Mouse (Mus musculus): ENCODE measurements around the gene Arsb. TPM values are rescaled to one million over a fixed set of nuclear protein-coding genes. Genes with fewer than 3 reads are reported as not detected.
A peak's percentile ranks its signal among the peaks of the same experiment; 100 is the strongest.

Gene Arsb
- total and polyA plus RNA-seq, 2 experiments: 7.3 to 19.1 TPM

DNA sequence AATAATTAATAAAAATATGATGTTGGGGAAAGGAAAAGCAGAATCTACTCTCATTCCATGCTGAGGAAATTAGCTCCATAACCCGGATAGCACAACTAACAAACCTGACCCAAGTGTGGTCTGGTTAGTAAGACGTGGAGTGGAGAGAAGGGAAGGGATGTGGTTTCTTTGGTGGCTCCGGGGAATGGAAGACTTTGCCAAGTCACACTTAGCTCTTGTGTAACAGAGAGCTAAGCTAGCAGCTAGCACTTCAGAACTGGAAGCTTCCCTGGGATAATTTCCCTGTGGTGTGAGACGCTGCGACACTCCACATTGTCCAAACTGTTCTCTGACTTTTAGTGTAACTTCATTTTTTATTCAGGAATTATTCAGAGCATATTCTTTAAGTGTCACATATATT, 198.7 kb downstream of the Arsb start:
- H3K4me3 ChIP-seq (ENCODE audit: insufficient read depth, low read depth, low read length): no peak overlapping the region
- no peaks in the 10 kb centered on the region for H3K79me2 ChIP-seq (ENCODE audit: control insufficient read depth, insufficient read depth, low read length)
- 0 out of 2 replicates have a peak, but pooled peaks cover 3% of the 10 kb centered on the region for H3K27me3 ChIP-seq (ENCODE audit: control insufficient read depth, insufficient read depth, low read length)
- 89% methylated on average over 5 of the region's 5 CpGs for WGBS
- H3K27ac ChIP-seq (replicated peaks; ENCODE audit: insufficient read depth, low read depth, low read length): no peak overlapping the region
- H3K36me3 ChIP-seq (ENCODE audit: control insufficient read depth, insufficient read depth, low read length): no peaks in the 10 kb centered on the region
- TF ChIP-seq CTCF (IDR thresholded peaks at IDR 0.05; ENCODE audit: low read depth, low read length): no peak
- TF ChIP-seq POLR2A (IDR thresholded peaks at IDR 0.05; ENCODE audit: extremely low read depth, insufficient read depth, low read length): no peak
- no peaks in the 10 kb centered on the region for H3K4me1 ChIP-seq (ENCODE audit: control insufficient read depth, insufficient read depth, low read length)
- no peak overlapping the region for H3K9ac ChIP-seq (ENCODE audit: low read depth, low read length)
- no peak for DNase-seq (ENCODE audit: extremely low read depth, low read depth, low spot score)

DNA sequence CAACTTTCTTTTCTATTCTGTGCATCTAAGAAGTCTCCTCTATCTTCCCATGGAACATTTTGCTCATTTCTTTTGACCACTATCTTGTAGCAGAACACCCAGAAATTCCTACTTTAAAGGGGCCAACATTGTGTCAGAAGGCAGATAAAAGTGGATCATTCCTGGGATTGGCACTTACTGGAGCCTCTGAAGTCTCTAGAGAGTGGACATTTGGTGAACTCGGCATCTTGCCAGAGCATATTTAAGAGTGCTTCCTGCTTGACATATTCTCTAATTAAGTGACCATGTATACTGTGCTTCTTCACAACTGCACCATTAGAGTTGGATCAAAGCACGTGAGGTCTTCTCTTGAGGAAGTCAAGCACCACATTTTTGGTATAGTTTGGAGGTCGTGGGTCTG, 201.0 kb downstream of the Arsb start:
- H3K9ac ChIP-seq (ENCODE audit: low read depth, low read length): no peak overlapping the region
- H3K4me1 ChIP-seq (ENCODE audit: control insufficient read depth, insufficient read depth, low read length): no peaks in the 10 kb centered on the region
- 69% methylated on average over 3 of the region's 3 CpGs for WGBS
- no peaks in the 10 kb centered on the region for H3K79me2 ChIP-seq (ENCODE audit: control insufficient read depth, insufficient read depth, low read length)
- no peak for DNase-seq (ENCODE audit: extremely low read depth, low read depth, low spot score)
- no peak for TF ChIP-seq POLR2A (IDR thresholded peaks at IDR 0.05; ENCODE audit: extremely low read depth, insufficient read depth, low read length)
- no peak for TF ChIP-seq CTCF (IDR thresholded peaks at IDR 0.05; ENCODE audit: low read depth, low read length)
- no peaks in the 10 kb centered on the region for H3K36me3 ChIP-seq (ENCODE audit: control insufficient read depth, insufficient read depth, low read length)
- H3K27ac ChIP-seq (replicated peaks; ENCODE audit: insufficient read depth, low read depth, low read length): no peak overlapping the region
- H3K4me3 ChIP-seq (ENCODE audit: insufficient read depth, low read depth, low read length): no peak overlapping the region
- H3K27me3 ChIP-seq (ENCODE audit: control insufficient read depth, insufficient read depth, low read length): 0 out of 2 replicates have a peak, but pooled peaks cover 3% of the 10 kb centered on the region

DNA sequence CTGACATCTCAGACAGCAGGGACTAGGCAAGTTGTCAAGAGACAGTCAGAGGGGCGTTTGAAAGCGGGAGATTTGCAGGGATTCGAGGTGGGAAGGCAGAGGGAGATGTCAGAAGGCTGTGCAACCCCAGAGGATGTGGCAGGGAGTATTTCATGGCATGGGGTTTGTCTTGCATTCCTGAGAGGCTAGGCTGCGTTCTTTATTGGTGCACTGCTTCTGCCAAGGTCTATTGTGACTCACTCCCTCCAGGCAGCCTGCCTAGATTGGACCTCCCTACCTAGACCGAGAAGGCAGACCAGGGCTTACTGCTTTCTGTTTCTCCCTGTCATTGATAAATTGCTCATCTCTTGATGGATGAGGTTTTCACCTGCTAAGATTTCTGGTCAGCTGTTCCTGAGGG, 204.2 kb downstream of the Arsb start:
- Histone ChIP-seq H3K27ac (replicated peaks; ENCODE audit: insufficient read depth, low read depth, low read length) (no peak overlapping the region), H3K79me2 (ENCODE audit: control insufficient read depth, insufficient read depth, low read length) (no peaks in the 10 kb centered on the region), H3K4me3 (ENCODE audit: insufficient read depth, low read depth, low read length) (no peak overlapping the region), H3K36me3 (ENCODE audit: control insufficient read depth, insufficient read depth, low read length) (no peaks in the 10 kb centered on the region), H3K9ac (ENCODE audit: low read depth, low read length) (no peak overlapping the region), H3K27me3 (ENCODE audit: control insufficient read depth, insufficient read depth, low read length) (0 out of 2 replicates have a peak, but pooled peaks cover 3% of the 10 kb centered on the region), H3K4me1 (ENCODE audit: control insufficient read depth, insufficient read depth, low read length) (no peaks in the 10 kb centered on the region)
- no peak for DNase-seq (ENCODE audit: extremely low read depth, low read depth, low spot score)
- 78% methylated on average over 5 of the region's 5 CpGs for WGBS
- TF ChIP-seq CTCF (IDR thresholded peaks at IDR 0.05; ENCODE audit: low read depth, low read length) (no peak), POLR2A (IDR thresholded peaks at IDR 0.05; ENCODE audit: extremely low read depth, insufficient read depth, low read length) (no peak)

DNA sequence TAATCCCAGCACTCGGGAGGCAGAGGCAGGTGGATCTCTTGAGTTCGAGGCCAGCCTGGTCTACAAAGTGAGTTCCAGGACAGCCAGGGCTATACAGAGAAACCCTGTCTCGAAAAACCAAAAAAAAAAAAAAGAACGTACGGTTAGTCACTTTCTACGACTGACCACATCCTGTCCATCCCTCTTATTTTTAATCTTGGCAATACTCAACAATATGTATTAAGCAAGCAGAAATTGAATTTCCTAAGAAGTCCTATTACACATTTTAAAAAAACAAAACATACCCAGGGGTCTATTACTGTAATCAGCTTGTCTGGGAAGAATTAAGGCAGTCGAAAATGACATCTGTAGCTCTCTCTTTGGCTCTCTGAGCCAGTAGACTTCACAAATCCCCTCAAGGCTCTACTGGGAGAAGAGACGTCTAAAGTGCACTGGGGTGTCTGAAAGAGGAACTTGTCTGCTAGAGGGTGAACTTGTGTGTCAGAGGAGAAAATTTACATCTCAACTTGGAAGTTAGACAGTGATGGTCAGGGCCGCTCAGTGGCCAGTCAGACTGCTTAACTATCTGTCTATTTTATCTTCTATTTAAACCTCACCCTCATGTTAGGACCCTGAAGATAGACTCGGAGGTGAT, 205.6 kb downstream of the Arsb start:
- 81% methylated on average over 10 of the region's 10 CpGs for WGBS
- H3K27ac ChIP-seq (replicated peaks; ENCODE audit: insufficient read depth, low read depth, low read length): no peak overlapping the region
- DNase-seq (ENCODE audit: extremely low read depth, low read depth, low spot score): peak; percentile 2

DNA sequence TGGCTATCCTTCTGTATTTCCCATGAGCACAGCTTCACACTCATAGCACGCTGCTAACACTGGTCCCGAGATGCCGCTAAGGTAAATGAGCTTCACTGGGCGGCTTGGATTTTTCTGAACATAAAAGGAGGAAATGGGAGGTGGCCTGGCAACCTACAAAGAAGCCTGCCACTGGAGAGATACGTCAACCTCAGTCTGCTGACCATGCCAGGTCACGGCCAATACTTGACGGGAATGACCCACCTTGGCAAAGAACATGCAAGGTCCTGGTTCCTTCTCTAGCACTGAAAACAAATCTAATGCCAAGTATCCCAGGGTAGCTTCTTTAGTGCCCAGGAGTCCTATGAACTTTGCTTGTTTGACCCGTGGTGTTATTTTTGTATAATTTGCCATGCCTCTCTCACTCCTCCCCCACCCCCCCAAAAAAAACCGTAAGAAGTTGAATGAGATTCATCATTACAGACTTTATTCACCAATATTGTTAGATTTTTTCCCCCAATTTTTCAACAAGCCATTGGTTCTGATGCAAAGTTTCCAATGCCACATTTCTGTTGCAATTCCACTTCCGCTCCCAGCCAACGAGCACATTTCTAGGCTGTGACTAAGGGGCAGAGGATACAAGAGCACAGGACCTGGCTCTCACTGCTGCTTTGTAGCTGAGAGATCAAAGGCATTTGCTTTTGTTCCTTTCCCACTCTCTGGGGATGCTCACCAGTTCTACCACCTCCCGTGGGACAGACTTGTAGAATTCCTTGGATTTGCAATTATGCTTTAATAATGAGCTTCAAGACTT, 207.5 kb downstream of the Arsb start:
- TF ChIP-seq CTCF (IDR thresholded peaks at IDR 0.05; ENCODE audit: low read depth, low read length) (no peak), POLR2A (IDR thresholded peaks at IDR 0.05; ENCODE audit: extremely low read depth, insufficient read depth, low read length) (no peak)
- 0 out of 2 replicates have a peak, but pooled peaks cover 3% of the 10 kb centered on the region for H3K27me3 ChIP-seq (ENCODE audit: control insufficient read depth, insufficient read depth, low read length)
- H3K4me3 ChIP-seq (ENCODE audit: insufficient read depth, low read depth, low read length): no peak overlapping the region
- H3K79me2 ChIP-seq (ENCODE audit: control insufficient read depth, insufficient read depth, low read length): no peaks in the 10 kb centered on the region
- no peaks in the 10 kb centered on the region for H3K36me3 ChIP-seq (ENCODE audit: control insufficient read depth, insufficient read depth, low read length)
- no peaks in the 10 kb centered on the region for H3K4me1 ChIP-seq (ENCODE audit: control insufficient read depth, insufficient read depth, low read length)
- 81% methylated on average over 12 of the region's 12 CpGs for WGBS
- DNase-seq (ENCODE audit: extremely low read depth, low read depth, low spot score): peak; percentile 18
- no peak overlapping the region for H3K27ac ChIP-seq (replicated peaks; ENCODE audit: insufficient read depth, low read depth, low read length)
- no peak overlapping the region for H3K9ac ChIP-seq (ENCODE audit: low read depth, low read length)

More for the DNA sequence above, 205.6 kb downstream of the Arsb start:
- no peaks in the 10 kb centered on the region for H3K79me2 ChIP-seq (ENCODE audit: control insufficient read depth, insufficient read depth, low read length)
- no peaks in the 10 kb centered on the region for H3K36me3 ChIP-seq (ENCODE audit: control insufficient read depth, insufficient read depth, low read length)
- H3K9ac ChIP-seq (ENCODE audit: low read depth, low read length): no peak overlapping the region
- 0 out of 2 replicates have a peak, but pooled peaks cover 3% of the 10 kb centered on the region for H3K27me3 ChIP-seq (ENCODE audit: control insufficient read depth, insufficient read depth, low read length)
- no peaks in the 10 kb centered on the region for H3K4me1 ChIP-seq (ENCODE audit: control insufficient read depth, insufficient read depth, low read length)
- no peak overlapping the region for H3K4me3 ChIP-seq (ENCODE audit: insufficient read depth, low read depth, low read length)
- no peak for TF ChIP-seq POLR2A (IDR thresholded peaks at IDR 0.05; ENCODE audit: extremely low read depth, insufficient read depth, low read length)
- TF ChIP-seq CTCF (IDR thresholded peaks at IDR 0.05; ENCODE audit: low read depth, low read length): no peak
